Comparison of ENCODE assay signal across 23 mouse cellular contexts in the genomic region with DNA sequence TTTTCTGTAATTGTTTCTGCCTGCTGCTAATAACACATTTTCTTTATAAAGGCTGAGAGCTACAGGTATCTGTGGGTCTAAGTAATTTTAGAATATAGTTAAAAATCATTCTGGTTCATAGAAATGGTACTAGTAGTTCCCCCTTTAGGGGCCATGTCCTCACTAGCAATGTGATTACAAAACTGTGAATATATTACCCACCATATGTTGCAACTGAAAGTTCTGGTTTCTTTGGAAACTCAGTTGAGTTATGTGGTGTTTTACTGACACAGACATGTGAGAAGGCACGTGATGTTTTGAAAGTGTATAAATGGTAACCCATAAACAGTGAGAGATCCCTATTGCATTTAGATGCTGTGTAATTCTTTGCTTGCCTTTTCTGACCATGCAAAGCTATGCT.
"Had no signal": no experiment of that assay in that cellular context is flagged by ENCODE, and none has a peak within 500 bp of the region (broad histone marks: within the 10 kb centered on the region; RNA-seq: fewer than 3 reads in every experiment).

No protein-coding gene starts in this region.

- H3K27ac ChIP-seq: liver, embryonic 13.5 days; liver, embryonic 15.5 days; lung, embryonic 15.5 days; midbrain, embryonic 10.5 days; midbrain, embryonic 12.5 days; neural tube, embryonic 13.5 days; neural tube, embryonic 15.5 days; stomach, embryonic 15.5 days; stomach, postnatal 0 days had no signal

- H3K4me2 ChIP-seq: liver, embryonic 11.5 days; liver, embryonic 13.5 days; liver, embryonic 15.5 days; lung, embryonic 15.5 days; midbrain, embryonic 12.5 days; neural tube, embryonic 13.5 days; neural tube, embryonic 15.5 days; stomach, embryonic 15.5 days had no signal

- H3K4me3 ChIP-seq: liver, embryonic 13.5 days; liver, embryonic 15.5 days; lung, embryonic 15.5 days; midbrain, embryonic 10.5 days; midbrain, embryonic 12.5 days; myocyte; neural tube, embryonic 13.5 days; neural tube, embryonic 15.5 days; stomach, embryonic 15.5 days had no signal

- ATAC-seq: midbrain, embryonic 16.5 days had no signal

- DNase-seq: liver, embryonic 13.5 days; lung, adult 2 months; lung, postnatal 10 days; midbrain, embryonic 14.5 days; retina, postnatal 1 day; right cerebral cortex, adult 18-20 months; right cerebral cortex, postnatal 25 days; right cerebral cortex, postnatal 4 days; spleen, adult 18-20 months; thymus, adult 2 months; thymus, postnatal 25 days; thymus, postnatal 4 days had no signal

- H3K9me3 ChIP-seq: liver, embryonic 13.5 days; liver, embryonic 15.5 days; lung, embryonic 15.5 days; midbrain, embryonic 10.5 days; midbrain, embryonic 12.5 days; neural tube, embryonic 13.5 days; neural tube, embryonic 15.5 days; stomach, embryonic 15.5 days had no signal

- H3K9ac ChIP-seq: liver, embryonic 13.5 days; liver, embryonic 15.5 days; lung, embryonic 15.5 days; midbrain, embryonic 12.5 days; neural tube, embryonic 13.5 days; neural tube, embryonic 15.5 days; stomach, embryonic 15.5 days had no signal

- H3K27me3 ChIP-seq: liver, embryonic 13.5 days; liver, embryonic 15.5 days; lung, embryonic 15.5 days; midbrain, embryonic 12.5 days; neural tube, embryonic 13.5 days; neural tube, embryonic 15.5 days; stomach, embryonic 15.5 days had no signal

- H3K4me1 ChIP-seq: liver, embryonic 13.5 days; liver, embryonic 15.5 days; lung, embryonic 15.5 days; midbrain, embryonic 10.5 days; midbrain, embryonic 12.5 days; neural tube, embryonic 13.5 days; neural tube, embryonic 15.5 days; stomach, embryonic 15.5 days had no signal

- H3K36me3 ChIP-seq: liver, embryonic 13.5 days; liver, embryonic 15.5 days; lung, embryonic 15.5 days; midbrain, embryonic 10.5 days; midbrain, embryonic 12.5 days; neural tube, embryonic 13.5 days; neural tube, embryonic 15.5 days; stomach, embryonic 15.5 days had no signal
